Mouse (Mus musculus): ENCODE results near the gene Tmsb10.
A peak's percentile ranks its signal among the peaks of the same experiment; 100 is the strongest.

Tmsb10 gene

GRCm38 (mm10) chr6:72918510-72919033 is 40.0 kb downstream of the Tmsb10 start:
- H3K36me3 ChIP-seq (ENCODE audit: insufficient read depth, low read length): no peaks in the 10 kb centered on the region
- peaks cover 83% of the 10 kb centered on the region for H3K4me1 ChIP-seq (replicated peaks; ENCODE audit: low read depth, low read length)
- peak overlapping the region; percentile 20; the same call in 1 of the 2 replicates for H3K4me3 ChIP-seq (replicated peaks; ENCODE audit: low read length)
- H3K9me3 ChIP-seq (ENCODE audit: low read length): peaks cover 3% of the 10 kb centered on the region
- TF ChIP-seq POU5F1 (IDR thresholded peaks at IDR 0.05; ENCODE audit: borderline replicate concordance, low read length) (no peak), CTCF (conservative IDR thresholded peaks at IDR 0.05; ENCODE audit: low read length) (no peak)
- H3K27me3 ChIP-seq (ENCODE audit: insufficient read depth, low read length): no peaks in the 10 kb centered on the region

GRCm38 (mm10) chr6:72916330-72916729 is 42.2 kb downstream of the Tmsb10 start:
- TF ChIP-seq NANOG (IDR thresholded peaks at IDR 0.05; ENCODE audit: borderline replicate concordance, low read length) (no peak), CTCF (conservative IDR thresholded peaks at IDR 0.05; ENCODE audit: low read length) (no peak), POU5F1 (IDR thresholded peaks at IDR 0.05; ENCODE audit: borderline replicate concordance, low read length) (no peak)
- Histone ChIP-seq H3K9me3 (ENCODE audit: low read length) (no peaks in the 10 kb centered on the region), H3K4me1 (replicated peaks; ENCODE audit: low read depth, low read length) (peaks cover 76% of the 10 kb centered on the region), H3K27me3 (ENCODE audit: insufficient read depth, low read length) (no peaks in the 10 kb centered on the region), H3K36me3 (ENCODE audit: insufficient read depth, low read length) (no peaks in the 10 kb centered on the region), H3K4me3 (replicated peaks; ENCODE audit: low read length) (no peak overlapping the region)

GRCm38 (mm10) chr6:72914087-72914749 is 44.3 kb downstream of the Tmsb10 start:
- peaks cover 62% of the 10 kb centered on the region for H3K4me1 ChIP-seq (replicated peaks; ENCODE audit: low read depth, low read length)
- H3K27me3 ChIP-seq (ENCODE audit: insufficient read depth, low read length): no peaks in the 10 kb centered on the region
- no peak overlapping the region for H3K4me3 ChIP-seq (replicated peaks; ENCODE audit: low read length)
- TF ChIP-seq NANOG (IDR thresholded peaks at IDR 0.05; ENCODE audit: borderline replicate concordance, low read length): no peak
- no peak for TF ChIP-seq CTCF (conservative IDR thresholded peaks at IDR 0.05; ENCODE audit: low read length)
- TF ChIP-seq POU5F1 (IDR thresholded peaks at IDR 0.05; ENCODE audit: borderline replicate concordance, low read length): no peak
- no peaks in the 10 kb centered on the region for H3K9me3 ChIP-seq (ENCODE audit: low read length)
- no peaks in the 10 kb centered on the region for H3K36me3 ChIP-seq (ENCODE audit: insufficient read depth, low read length)

GRCm38 (mm10) chr6:72911261-72911660 is 47.3 kb downstream of the Tmsb10 start:
- Histone ChIP-seq H3K27me3 (ENCODE audit: insufficient read depth, low read length) (peaks cover 9% of the 10 kb centered on the region; the same call in 1 of the 2 replicates), H3K4me1 (replicated peaks; ENCODE audit: low read depth, low read length) (peaks cover 34% of the 10 kb centered on the region), H3K9me3 (ENCODE audit: low read length) (no peaks in the 10 kb centered on the region), H3K4me3 (replicated peaks; ENCODE audit: low read length) (no peak overlapping the region), H3K36me3 (ENCODE audit: insufficient read depth, low read length) (no peaks in the 10 kb centered on the region)
- TF ChIP-seq NANOG (IDR thresholded peaks at IDR 0.05; ENCODE audit: borderline replicate concordance, low read length) (no peak), POU5F1 (IDR thresholded peaks at IDR 0.05; ENCODE audit: borderline replicate concordance, low read length) (no peak), CTCF (conservative IDR thresholded peaks at IDR 0.05; ENCODE audit: low read length) (no peak)
